Mouse (Mus musculus) kidney, adult 2 months (tissue): ENCODE measurements around the gene Srarp. TPM values are rescaled to one million over a fixed set of nuclear protein-coding genes. Genes with fewer than 3 reads are reported as not detected.

ENCODE experiments used
- DNase-seq: peaks from one replicate; pipeline ENCODE4 v3.0.0; 2021
- H3K27ac ChIP-seq: fragments of 200-500 bp; 2 replicates; pipeline ENCODE4 v1.5.1; 2012; ENCODE audit warnings: low read depth, low read length, control low read depth, inconsistent platforms; ENCODE audit not compliant: insufficient read depth
- H3K27me3 ChIP-seq: fragments of 200-500 bp; replicated peaks from 2 replicates; pipeline ENCODE4 v1.6.1; 2012; ENCODE audit warnings: mild to moderate bottlenecking, moderate library complexity, low read length, inconsistent platforms; ENCODE audit not compliant: control insufficient read depth, insufficient read depth
- H3K36me3 ChIP-seq: fragments of 200-500 bp; 2 replicates; pipeline ENCODE4 v1.6.1; 2012; ENCODE audit warnings: mild to moderate bottlenecking, moderate library complexity, low read length, inconsistent platforms; ENCODE audit not compliant: control insufficient read depth, insufficient read depth
- H3K4me1 ChIP-seq: fragments of 200-500 bp; 2 replicates; pipeline ENCODE4 v1.6.1; 2011; ENCODE audit warnings: low read length; ENCODE audit not compliant: control insufficient read depth, insufficient read depth
- H3K4me3 ChIP-seq: fragments of 200-500 bp; 2 replicates; pipeline ENCODE4 v1.5.1; 2011; ENCODE audit warnings: mild to moderate bottlenecking, low read depth, low read length, control low read depth; ENCODE audit not compliant: insufficient read depth
- CTCF ChIP-seq: fragments of 200-500 bp; conservative IDR thresholded peaks from 2 replicates; pipeline ENCODE4 v1.5.1; 2011; ENCODE audit warnings: low read depth, mild to moderate bottlenecking, control low read depth, low read length, moderate library complexity, mixed read lengths; ENCODE audit not compliant: insufficient read depth, insufficient read length
- POLR2A ChIP-seq: fragments of 200-500 bp; IDR thresholded peaks from one replicate; pipeline ENCODE4 v1.6.1; 2011; ENCODE audit warnings: low read depth, low read length, control low read depth
- WGBS: fragments of 180-500 bp; shearing (Covaris S2); methylation state at CpG from one replicate; pipeline ENCODE4 v1.1.7; 2018; 5-methylcytosine and 5-hydroxymethylcytosine counted together
- polyA plus RNA-seq: library from polyadenylated mRNA; depleted of rRNA; stranded (reverse); fragments of >200 nt; gene quantifications from 2 replicates; pipeline ENCODE4 v1.2.3, GENCODE M21; 2012

The Srarp gene
- polyA plus RNA-seq, 1 experiment = 0.11 TPM

DNA sequence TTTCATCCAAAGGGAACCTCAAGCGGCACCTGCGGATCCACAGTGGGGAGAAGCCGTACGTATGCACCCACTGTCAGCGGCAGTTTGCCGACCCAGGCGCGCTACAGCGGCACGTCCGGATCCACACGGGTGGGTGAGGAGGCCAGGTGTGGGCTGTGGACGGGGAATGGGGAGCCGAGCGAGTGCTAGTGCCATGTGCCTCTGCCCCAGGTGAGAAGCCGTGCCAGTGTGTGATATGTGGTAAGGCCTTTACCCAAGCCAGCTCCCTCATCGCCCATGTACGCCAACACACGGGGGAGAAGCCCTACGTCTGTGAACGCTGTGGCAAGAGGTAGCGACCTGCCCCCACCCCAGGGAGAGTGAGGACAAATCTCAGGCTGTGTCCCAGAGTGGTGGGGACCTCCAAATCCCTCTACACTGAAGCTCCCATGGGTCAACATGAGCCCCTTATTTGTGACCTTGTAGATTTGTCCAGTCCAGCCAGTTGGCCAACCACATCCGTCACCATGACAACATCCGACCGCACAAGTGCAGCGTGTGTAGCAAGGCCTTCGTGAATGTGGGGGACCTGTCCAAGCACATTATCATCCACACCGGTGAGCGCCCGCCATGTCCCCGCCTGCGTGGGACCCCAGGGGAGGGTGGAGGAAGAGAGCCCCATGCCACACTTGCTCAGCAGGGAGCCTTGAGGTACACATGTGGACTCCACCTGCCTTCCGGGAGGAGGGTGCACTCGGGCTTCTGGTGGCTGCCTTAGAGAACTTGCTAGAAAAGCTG, 29.8 kb upstream of the Srarp start:
- H3K27me3 ChIP-seq = no peaks in the 10 kb centered on the region
- WGBS = 86% methylated on average over 34 of the region's 34 CpGs
- no peak for DNase-seq
- no peak overlapping the region for H3K27ac ChIP-seq
- H3K4me1 ChIP-seq = peaks cover 8% of the 10 kb centered on the region; the same call in 1 of the 2 replicates
- peaks cover 9% of the 10 kb centered on the region for H3K36me3 ChIP-seq
- no peak overlapping the region for H3K4me3 ChIP-seq
- TF ChIP-seq POLR2A = no peak

DNA sequence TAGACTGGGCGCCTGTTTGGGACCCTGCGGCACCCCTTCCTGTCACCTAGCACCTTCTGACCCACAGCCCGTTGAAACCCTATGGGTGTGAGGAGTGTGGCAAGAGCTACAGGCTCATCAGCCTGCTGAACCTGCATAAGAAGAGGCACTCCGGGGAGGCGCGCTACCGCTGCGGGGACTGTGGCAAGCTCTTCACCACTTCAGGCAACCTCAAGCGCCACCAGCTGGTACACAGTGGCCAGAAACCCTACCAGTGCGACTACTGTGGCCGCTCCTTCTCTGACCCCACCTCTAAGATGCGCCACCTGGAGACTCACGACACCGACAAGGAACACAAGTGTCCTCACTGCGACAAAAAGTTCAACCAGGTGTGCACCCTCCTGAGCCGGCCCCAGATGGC, 28.8 kb upstream of the Srarp start:
- no peak overlapping the region for H3K27ac ChIP-seq
- no peak for TF ChIP-seq POLR2A
- TF ChIP-seq CTCF = no peak
- H3K36me3 ChIP-seq = peaks cover 5% of the 10 kb centered on the region
- no peak for DNase-seq
- H3K4me1 ChIP-seq = peaks cover 8% of the 10 kb centered on the region; the same call in 1 of the 2 replicates
- no peak overlapping the region for H3K4me3 ChIP-seq
- 85% methylated on average over 16 of the region's 16 CpGs for WGBS
- no peaks in the 10 kb centered on the region for H3K27me3 ChIP-seq

DNA sequence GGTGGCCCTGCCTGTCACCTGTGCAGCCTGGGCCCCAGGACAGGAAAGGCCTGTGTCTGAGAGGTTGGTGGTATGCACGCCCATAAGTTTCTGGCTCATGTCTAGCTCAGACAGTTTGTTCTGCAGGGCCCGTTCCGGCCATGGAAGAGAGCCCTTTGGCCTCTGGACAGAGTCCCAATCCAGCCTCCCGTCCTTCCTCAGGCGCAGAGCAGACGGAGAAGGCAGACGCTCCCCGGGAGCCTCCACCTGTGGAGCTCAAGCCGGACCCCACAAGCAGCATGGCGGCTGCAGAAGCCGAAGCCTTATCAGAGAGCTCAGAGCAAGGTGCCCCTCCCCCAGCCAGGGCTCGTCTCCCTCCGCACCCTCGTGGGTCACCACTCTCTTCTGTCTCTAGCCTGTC, 27.6 kb upstream of the Srarp start:
- Histone ChIP-seq H3K4me3 (no peak overlapping the region), H3K4me1 (peaks cover 8% of the 10 kb centered on the region; the same call in 1 of the 2 replicates), H3K27ac (0 out of 2 replicates have a peak overlapping the region, but pooled peaks have one; percentile 12), H3K27me3 (no peaks in the 10 kb centered on the region), H3K36me3 (peaks cover 5% of the 10 kb centered on the region)
- 59% methylated on average over 14 of the region's 14 CpGs for WGBS
- DNase-seq = peak; percentile 80
- no peak for TF ChIP-seq CTCF
- TF ChIP-seq POLR2A = no peak

DNA sequence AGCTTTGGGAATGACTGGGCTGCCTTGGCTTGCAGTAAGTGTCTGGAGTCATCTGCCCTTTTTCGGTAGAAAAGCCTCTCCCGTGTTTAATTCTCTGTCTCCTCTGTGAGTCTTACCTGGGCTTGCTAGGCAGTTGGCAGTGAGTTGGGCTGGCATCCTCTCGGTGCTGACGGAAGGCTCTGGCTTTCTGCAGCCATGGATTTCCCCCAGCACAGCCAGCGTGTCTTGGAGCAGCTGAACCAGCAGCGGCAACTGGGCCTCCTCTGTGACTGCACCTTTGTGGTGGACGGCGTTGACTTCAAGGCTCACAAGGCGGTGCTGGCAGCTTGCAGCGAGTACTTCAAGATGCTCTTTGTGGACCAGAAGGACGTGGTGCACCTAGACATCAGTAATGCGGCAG, 25.7 kb upstream of the Srarp start:
- Histone ChIP-seq H3K4me3 (no peak overlapping the region), H3K4me1 (peaks cover 12% of the 10 kb centered on the region; the same call in 1 of the 2 replicates), H3K27me3 (no peaks in the 10 kb centered on the region), H3K27ac (no peak overlapping the region), H3K36me3 (peaks cover 5% of the 10 kb centered on the region)
- no peak for TF ChIP-seq POLR2A
- TF ChIP-seq CTCF = no peak
- no peak for DNase-seq
- WGBS = 86% methylated on average over 12 of the region's 12 CpGs

DNA sequence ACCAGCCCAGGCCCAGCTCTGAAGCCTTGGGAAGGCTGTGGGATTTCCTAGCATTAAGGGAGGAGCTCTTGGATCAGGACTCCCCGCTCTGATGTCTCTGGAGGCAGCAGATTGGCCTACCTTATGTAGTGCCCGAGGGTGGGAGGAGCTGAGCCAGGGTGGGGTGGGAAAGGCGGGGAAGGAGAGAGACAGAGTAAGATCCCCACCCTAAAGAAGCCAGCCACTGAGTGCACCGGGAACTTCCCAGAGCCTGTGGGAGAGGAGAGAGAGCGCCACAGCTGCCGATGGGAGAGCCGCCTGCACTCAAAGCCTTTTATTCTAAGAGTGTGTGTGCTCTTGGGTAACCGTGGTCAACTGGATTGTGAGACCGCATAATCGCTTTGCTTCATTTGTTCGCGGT, 25.2 kb upstream of the Srarp start:
- peaks cover 5% of the 10 kb centered on the region for H3K36me3 ChIP-seq
- TF ChIP-seq CTCF (no peak), POLR2A (no peak)

DNA sequence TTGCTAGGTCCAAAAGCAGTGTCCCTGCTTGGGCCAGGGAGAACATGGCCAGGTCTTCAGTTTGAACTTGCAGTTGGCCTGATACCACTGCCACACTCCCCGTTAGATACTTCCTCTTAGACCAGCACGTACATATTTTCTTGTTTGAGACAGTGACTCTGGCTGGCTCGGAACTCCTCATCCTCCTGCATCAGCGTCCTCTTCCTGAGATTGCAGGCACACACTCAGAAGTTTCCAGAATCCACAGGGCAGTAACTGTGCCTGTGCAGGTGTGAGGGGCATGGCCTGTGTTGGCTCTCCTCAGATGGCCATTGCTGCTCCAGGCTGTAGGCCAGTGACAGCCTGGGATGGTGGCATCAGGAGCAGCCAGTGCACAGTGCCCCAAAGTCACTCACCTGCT, 24.6 kb upstream of the Srarp start:
- Histone ChIP-seq H3K27ac (no peak overlapping the region), H3K4me3 (no peak overlapping the region), H3K27me3 (no peaks in the 10 kb centered on the region), H3K4me1 (peaks cover 12% of the 10 kb centered on the region; the same call in 1 of the 2 replicates), H3K36me3 (peaks cover 4% of the 10 kb centered on the region)
- TF ChIP-seq CTCF = no peak
- no peak for TF ChIP-seq POLR2A
- WGBS = 89% methylated on average over 4 of the region's 4 CpGs
- no peak for DNase-seq

More for the DNA sequence above, 25.2 kb upstream of the Srarp start:
- no peak overlapping the region for H3K27ac ChIP-seq
- 63% methylated on average over 12 of the region's 12 CpGs for WGBS
- no peak for DNase-seq
- no peak overlapping the region for H3K4me3 ChIP-seq
- no peaks in the 10 kb centered on the region for H3K27me3 ChIP-seq
- H3K4me1 ChIP-seq = peaks cover 12% of the 10 kb centered on the region; the same call in 1 of the 2 replicates

DNA sequence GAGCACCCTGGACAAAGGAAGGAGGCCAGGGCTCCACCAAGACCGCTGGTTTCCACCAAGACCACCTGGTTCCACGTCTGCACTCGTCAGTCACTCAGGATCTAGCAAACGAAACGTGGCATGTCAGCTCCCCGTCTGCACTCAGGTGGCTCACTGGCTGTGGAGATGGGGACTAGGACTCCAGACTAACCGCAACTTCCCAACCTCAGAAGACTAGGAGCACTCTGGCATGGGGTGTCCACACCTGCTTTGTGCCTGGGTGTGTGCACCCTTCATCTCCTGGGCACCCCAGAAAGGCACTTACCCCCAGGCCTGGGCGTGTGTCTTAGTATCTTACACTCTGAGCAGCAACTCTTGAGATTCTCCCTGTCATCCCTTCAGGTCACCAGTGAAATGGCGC, 23.9 kb upstream of the Srarp start:
- TF ChIP-seq POLR2A (no peak), CTCF (no peak)
- no peak for DNase-seq
- Histone ChIP-seq H3K4me1 (peaks cover 12% of the 10 kb centered on the region; the same call in 1 of the 2 replicates), H3K27ac (no peak overlapping the region), H3K27me3 (no peaks in the 10 kb centered on the region), H3K36me3 (peaks cover 3% of the 10 kb centered on the region), H3K4me3 (no peak overlapping the region)
- 91% methylated on average over 9 of the region's 9 CpGs for WGBS
